Mouse (Mus musculus) liver, adult 2 months (tissue): ENCODE measurements around the gene Os9.

Source experiments
- CTCF ChIP-seq: fragments of 200-500 bp; IDR thresholded peaks from 2 replicates; pipeline ENCODE4 v1.5.1; 2011; ENCODE audit warnings: low read depth, low read length, control low read depth
- POLR2A ChIP-seq: fragments of 200-500 bp; IDR thresholded peaks from 2 replicates; pipeline ENCODE4 v1.6.1; 2011; ENCODE audit warnings: low read length, control low read depth; ENCODE audit not compliant: insufficient read depth; ENCODE audit errors: extremely low read depth

DNA sequence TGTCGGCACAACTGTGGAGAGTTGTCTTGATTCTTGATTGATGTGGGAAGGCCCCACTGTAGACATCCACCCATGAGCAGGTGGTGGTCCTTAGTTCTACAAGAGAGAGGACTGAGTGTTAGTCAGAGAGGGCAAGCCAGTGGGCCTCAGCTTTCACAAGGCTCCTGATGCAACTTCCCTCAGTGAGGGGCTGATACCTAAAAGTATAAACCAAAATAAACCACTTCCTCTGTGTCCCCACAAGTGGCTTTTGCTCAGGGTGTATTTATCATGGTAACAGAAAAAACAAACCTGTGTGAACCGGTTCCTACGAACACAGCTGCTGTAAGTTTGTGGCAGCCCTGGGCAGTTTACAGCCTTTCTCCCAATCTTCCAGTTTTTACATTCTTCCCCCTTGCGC lies 15.6 kb upstream of the Os9 start:
- TF ChIP-seq POLR2A (no peak), CTCF (no peak)
